Mouse (Mus musculus) heart, embryonic 11.5 days (tissue): ENCODE measurements around the gene Kif11. TPM values are rescaled to one million over a fixed set of nuclear protein-coding genes. Genes with fewer than 3 reads are reported as not detected.
A peak's percentile ranks its signal among the peaks of the same experiment; 100 is the strongest.

Experiments
- ATAC-seq: fragments of 200-750 bp; cut with Nextera tagmentation; replicated peaks from 2 replicates; pipeline ENCODE4 v1.8.0; 2017; ENCODE audit warnings: moderate library complexity; ENCODE audit not compliant: insufficient number of reproducible peaks, low FRiP score, low TSS enrichment
- H3K27ac ChIP-seq: fragments of 300-500 bp; sonication (generic); 2 replicates; pipeline ENCODE4 v1.5.1; 2014; ENCODE audit warnings: mild to moderate bottlenecking, low read depth, low read length
- H3K27me3 ChIP-seq: fragments of 300-500 bp; sonication (generic); 2 replicates; pipeline ENCODE4 v1.6.1; 2014; ENCODE audit warnings: mild to moderate bottlenecking, low read length, mixed read lengths; ENCODE audit not compliant: control insufficient read depth, insufficient read depth
- H3K36me3 ChIP-seq: fragments of 300-500 bp; sonication (generic); 2 replicates; pipeline ENCODE4 v1.6.1; 2014; ENCODE audit warnings: mild to moderate bottlenecking, low read length, moderate library complexity, mixed read lengths; ENCODE audit not compliant: control insufficient read depth, insufficient read depth
- H3K4me1 ChIP-seq: fragments of 300-500 bp; sonication (generic); 2 replicates; pipeline ENCODE4 v1.6.1; 2014; ENCODE audit warnings: low read length; ENCODE audit not compliant: control insufficient read depth, insufficient read depth
- H3K4me2 ChIP-seq: fragments of 300-500 bp; sonication (generic); 2 replicates; pipeline ENCODE4 v1.6.1; 2014; ENCODE audit warnings: mild to moderate bottlenecking, moderate library complexity
- H3K4me3 ChIP-seq: fragments of 300-500 bp; sonication (generic); 2 replicates; pipeline ENCODE4 v1.5.1; 2014; ENCODE audit warnings: low read depth, low read length
- H3K9ac ChIP-seq: fragments of 300-500 bp; sonication (generic); 2 replicates; pipeline ENCODE4 v1.6.1; 2014; ENCODE audit warnings: mild to moderate bottlenecking, low read depth, low read length, moderate library complexity
- H3K9me3 ChIP-seq: fragments of 300-500 bp; sonication (generic); replicated peaks from 2 replicates; pipeline ENCODE4 v1.6.1; 2016; ENCODE audit warnings: low read length; ENCODE audit not compliant: control insufficient read depth
- WGBS: fragments of 180-500 bp; shearing (Covaris S2); extraction: QIAGEN DNeasy Blood & Tissue Kit; methylation state at CpG from one replicate; pipeline ENCODE4 v1.1.7; 2014; ENCODE audit not compliant: insufficient replicate concordance; 5-methylcytosine and 5-hydroxymethylcytosine counted together
- polyA plus RNA-seq: library from polyadenylated mRNA; unstranded; fragments of >200 nt; fragmentation: Nextera tagmentation; extraction: Ambion mirVana; gene quantifications from 2 replicates; pipeline ENCODE4 v1.2.1, GENCODE M21; 2014

Gene Kif11
- polyA plus RNA-seq, 1 experiment from 2014 or later: 54.1 TPM

DNA sequence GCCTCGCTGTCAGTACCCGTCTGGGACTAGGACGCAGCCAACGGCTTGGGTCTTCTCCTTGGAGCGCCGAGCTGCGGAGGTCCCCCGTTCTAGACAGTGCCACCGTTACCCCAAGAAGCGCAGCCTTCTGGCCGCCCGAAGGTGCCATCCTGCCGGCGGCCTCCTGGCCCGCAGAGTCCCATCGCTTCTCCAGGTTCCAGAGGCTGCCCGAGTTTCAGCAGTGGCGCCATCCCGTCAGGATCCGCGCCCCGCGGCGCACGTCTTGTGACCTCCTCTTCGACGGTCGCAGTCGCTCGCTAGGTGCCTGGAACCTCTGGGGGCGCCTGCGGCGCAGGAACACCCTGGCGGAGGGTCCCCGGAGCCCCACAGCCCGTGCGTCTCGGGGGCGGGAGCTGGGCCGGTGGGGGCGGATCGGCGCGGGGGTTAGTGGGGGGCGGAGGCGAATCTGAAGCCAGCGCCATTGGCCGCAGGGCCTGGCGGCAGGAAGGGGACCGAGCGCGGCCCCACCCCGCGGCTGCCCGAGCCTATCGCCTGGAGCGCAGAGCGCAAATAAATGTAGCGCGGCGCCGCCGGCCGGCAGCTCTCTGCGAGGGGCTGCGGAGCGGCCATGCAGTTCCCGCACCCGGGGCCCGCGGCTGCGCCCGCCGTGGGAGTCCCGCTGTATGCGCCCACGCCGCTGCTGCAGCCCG lies 58.2 kb downstream of the Kif11 start, which contains the start of gene Hhex:
Hhex (plus strand) TSS at position 548 of the 689 bp plus-strand sequence.
- WGBS: under 1% methylated on average over 78 of the region's 79 CpGs

DNA sequence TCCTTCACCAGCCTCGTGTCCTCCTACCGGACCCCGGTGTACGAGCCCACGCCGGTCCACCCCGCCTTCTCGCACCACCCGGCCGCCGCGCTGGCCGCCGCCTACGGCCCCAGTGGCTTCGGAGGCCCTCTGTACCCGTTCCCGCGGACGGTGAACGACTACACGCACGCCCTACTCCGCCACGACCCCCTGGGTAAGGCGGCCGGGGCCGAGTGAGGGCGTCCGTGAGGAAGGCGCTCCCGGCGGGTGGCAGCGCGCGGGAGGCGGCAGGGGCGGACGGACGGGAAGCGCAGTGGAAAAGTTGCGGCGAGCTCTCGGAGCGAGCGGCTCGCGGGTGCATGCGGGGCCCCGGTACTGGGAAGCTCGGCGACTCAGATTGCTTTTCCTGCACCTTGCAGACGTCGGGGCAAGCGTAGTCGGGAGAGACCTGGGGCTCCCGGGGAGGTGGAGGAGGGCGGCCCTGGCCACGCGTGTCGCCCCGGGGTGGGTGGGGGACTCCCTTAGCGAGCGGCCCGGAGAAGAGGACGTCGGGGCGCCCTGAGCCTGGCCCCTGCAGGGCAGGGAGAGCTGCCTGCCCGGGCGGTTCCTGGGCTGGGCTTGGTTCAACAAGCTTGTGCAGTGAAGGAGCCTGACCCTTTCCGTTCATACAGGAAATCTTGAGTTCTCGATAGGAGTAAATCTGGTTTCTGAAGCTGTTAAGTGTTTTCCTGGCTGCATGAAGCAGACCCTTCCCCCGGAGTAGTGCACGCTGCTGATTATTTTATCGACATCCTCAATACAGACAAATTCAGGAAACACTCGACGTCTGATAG lies 59.0 kb downstream of the Kif11 start:
- WGBS: under 1% methylated on average over 71 of the region's 77 CpGs

More for the DNA sequence above, 58.2 kb downstream of the Kif11 start, which contains the start of gene Hhex:
- Histone ChIP-seq H3K27me3 (peaks cover 77% of the 10 kb centered on the region), H3K36me3 (no peaks in the 10 kb centered on the region), H3K4me2 (peak within 1 kb of the TSS; percentile 77), H3K4me1 (no peaks in the 10 kb centered on the region; the same call in none of the 2 replicates), H3K9ac (peak within 1 kb of the TSS; percentile 75), H3K9me3 (no peaks in the 10 kb centered on the region), H3K27ac (peak within 1 kb of the TSS; percentile 87), H3K4me3 (peak within 1 kb of the TSS; percentile 60)
- peak; percentile 88 for ATAC-seq

DNA sequence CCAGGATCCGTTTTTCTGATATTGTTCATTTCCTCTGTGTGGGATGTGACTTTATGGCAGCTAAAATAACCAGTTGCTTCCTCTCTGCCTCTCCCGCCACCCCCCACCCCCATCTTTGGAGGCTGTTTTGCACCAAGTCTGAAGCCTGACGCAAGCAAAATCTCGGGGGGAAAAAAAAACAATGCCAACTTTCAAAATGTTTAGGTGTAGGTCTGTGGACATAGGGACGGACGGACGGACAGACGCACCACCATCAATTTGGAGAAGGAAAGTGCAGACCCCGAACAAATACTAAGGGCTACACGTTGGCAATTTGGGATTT lies 59.6 kb downstream of the Kif11 start:
- 4% methylated on average over 10 of the region's 10 CpGs for WGBS
- Histone ChIP-seq H3K4me3 (peak overlapping the region; percentile 60), H3K36me3 (no peaks in the 10 kb centered on the region), H3K9me3 (no peaks in the 10 kb centered on the region), H3K27me3 (peaks cover 70% of the 10 kb centered on the region), H3K27ac (peak overlapping the region; percentile 7; the same call in 1 of the 2 replicates), H3K9ac (0 out of 2 replicates have a peak overlapping the region, but pooled peaks have one; percentile 43), H3K4me2 (peak overlapping the region; percentile 77), H3K4me1 (no peaks in the 10 kb centered on the region; the same call in none of the 2 replicates)
- ATAC-seq: peak; percentile 5; the same call in 1 of the 2 replicates

More for the DNA sequence above, 59.0 kb downstream of the Kif11 start:
- H3K4me1 ChIP-seq: no peaks in the 10 kb centered on the region; the same call in none of the 2 replicates
- peak overlapping the region; percentile 87 for H3K27ac ChIP-seq
- H3K27me3 ChIP-seq: peaks cover 74% of the 10 kb centered on the region
- peak overlapping the region; percentile 60 for H3K4me3 ChIP-seq
- no peaks in the 10 kb centered on the region for H3K9me3 ChIP-seq
- peak overlapping the region; percentile 75 for H3K9ac ChIP-seq
- peak overlapping the region; percentile 77 for H3K4me2 ChIP-seq
- H3K36me3 ChIP-seq: no peaks in the 10 kb centered on the region
- ATAC-seq: peak; percentile 71

DNA sequence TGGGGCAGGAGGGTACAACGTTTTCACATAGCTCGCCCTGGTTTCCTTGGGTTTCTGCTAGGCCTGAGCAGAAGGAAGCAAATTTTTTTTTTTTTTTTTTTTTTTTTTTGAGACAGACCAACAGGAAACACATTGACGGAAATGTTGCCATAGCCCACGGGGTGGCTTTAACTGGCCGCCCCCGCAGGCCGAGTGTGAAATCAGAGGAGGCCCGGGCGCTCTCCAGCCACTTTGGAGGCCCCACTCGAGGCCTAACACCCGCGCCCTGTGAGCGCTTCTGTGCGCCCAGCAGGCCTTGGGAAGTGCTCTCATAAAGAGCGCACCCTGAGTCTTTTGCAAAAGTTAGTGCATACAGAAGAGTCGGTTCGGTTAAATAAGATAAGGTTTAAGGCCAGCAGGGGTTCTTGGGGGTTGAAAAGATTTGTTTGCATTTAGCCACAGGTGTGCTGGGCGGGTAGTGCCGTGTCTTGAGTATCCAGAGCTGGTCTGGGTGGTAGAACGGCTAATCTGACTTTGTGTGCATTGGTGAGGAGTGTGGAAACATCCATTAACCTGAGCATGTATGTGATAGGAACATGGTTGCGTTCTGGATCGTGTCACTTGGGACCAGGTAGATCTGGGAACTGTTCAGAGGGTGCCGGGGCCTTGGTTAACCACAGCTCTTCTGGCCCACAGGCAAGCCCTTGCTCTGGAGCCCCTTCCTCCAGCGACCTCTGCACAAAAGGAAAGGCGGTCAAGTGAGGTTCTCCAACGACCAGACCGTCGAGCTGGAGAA lies 60.5 kb downstream of the Kif11 start:
- Histone ChIP-seq H3K4me3 (peak overlapping the region; percentile 60), H3K9me3 (no peaks in the 10 kb centered on the region), H3K27ac (no peak overlapping the region), H3K9ac (0 out of 2 replicates have a peak overlapping the region, but pooled peaks have one; percentile 16), H3K27me3 (peaks cover 65% of the 10 kb centered on the region), H3K4me1 (no peaks in the 10 kb centered on the region; the same call in none of the 2 replicates), H3K4me2 (peak overlapping the region; percentile 77), H3K36me3 (no peaks in the 10 kb centered on the region)
- no peak for ATAC-seq
- 5% methylated on average over 28 of the region's 28 CpGs for WGBS

DNA sequence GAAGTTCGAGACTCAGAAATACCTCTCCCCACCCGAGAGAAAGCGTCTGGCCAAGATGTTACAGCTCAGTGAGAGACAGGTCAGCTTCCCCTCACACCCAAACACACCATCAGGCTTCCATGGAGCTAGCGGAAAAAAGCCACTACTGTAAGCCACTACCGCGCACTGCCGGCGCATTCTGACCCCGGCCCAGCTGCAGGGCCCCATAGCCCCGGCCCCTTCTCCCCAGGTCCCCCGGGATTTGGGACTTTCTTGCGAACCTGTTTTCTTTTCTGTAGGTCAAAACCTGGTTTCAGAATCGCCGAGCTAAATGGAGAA lies 61.0 kb downstream of the Kif11 start:
- peak overlapping the region; percentile 77 for H3K4me2 ChIP-seq
- peaks cover 61% of the 10 kb centered on the region for H3K27me3 ChIP-seq
- H3K9ac ChIP-seq: no peak overlapping the region
- no peak for ATAC-seq
- no peak overlapping the region for H3K4me3 ChIP-seq
- no peaks in the 10 kb centered on the region for H3K36me3 ChIP-seq
- no peaks in the 10 kb centered on the region for H3K9me3 ChIP-seq
- no peaks in the 10 kb centered on the region; the same call in none of the 2 replicates for H3K4me1 ChIP-seq
- WGBS: 13% methylated on average over 14 of the region's 14 CpGs
- H3K27ac ChIP-seq: no peak overlapping the region

DNA sequence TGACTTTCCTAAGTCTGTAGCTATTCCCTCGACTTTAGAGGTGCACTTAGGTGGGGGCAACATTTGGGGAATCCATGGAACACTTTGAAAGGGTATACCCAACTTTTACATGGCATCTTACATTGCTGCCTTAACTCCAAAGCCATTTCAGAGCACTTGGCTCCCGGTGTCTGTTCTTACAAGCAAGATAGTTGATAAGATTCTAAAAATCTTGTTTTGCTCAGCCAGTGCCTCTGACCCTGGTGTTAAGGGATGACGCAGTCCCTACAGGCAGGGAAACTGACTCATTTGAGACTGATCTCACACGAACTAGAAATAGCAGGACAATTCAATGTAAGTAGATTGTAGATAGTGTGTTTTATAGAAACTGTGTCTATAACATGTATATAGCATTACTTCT lies 64.0 kb downstream of the Kif11 start:
- H3K9me3 ChIP-seq: no peaks in the 10 kb centered on the region
- H3K4me2 ChIP-seq: no peak overlapping the region
- H3K9ac ChIP-seq: no peak overlapping the region
- no peak for ATAC-seq
- H3K4me3 ChIP-seq: no peak overlapping the region
- peaks cover 33% of the 10 kb centered on the region for H3K27me3 ChIP-seq
- no peaks in the 10 kb centered on the region for H3K4me1 ChIP-seq
- H3K27ac ChIP-seq: no peak overlapping the region
- WGBS: 46% methylated on average over 4 of the region's 4 CpGs
- H3K36me3 ChIP-seq: no peaks in the 10 kb centered on the region

DNA sequence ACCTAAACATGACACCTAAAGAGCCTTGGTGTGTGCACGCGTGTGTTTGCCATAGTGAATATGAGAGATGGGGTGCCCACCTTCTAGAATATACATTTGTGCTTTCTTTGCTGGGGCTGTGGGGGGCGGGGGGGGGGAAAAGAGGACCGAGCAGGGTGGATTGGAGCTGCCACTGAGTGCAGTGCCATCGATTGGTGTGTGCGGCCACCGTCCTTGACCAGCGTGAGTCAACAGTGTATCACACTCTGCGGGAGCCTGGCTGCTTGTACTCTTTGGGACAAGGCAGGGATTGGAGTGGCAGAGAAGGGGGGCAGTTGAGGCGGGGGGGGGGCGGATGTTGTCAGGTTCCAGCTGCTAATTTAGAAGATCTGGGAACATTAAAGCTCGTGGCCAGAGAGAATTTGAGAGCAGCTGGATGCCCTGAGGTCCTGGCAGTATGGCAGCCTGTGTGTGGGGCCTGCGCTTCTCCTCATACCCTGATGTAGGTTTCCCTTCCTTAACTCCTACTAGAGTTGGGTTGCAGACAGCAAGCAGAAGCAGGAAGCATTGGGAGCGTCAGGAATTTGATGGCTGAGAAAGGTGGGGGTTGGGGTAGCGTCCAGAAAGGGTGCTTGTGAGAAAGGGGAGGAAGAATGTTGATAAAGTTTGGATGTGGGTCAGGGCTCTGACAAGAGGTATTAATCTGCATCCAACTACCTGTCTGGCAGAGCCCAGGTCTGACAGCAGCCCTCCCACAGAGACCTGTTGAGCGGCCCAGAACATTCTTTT lies 64.7 kb downstream of the Kif11 start:
- Histone ChIP-seq H3K9me3 (no peaks in the 10 kb centered on the region), H3K9ac (no peak overlapping the region), H3K36me3 (no peaks in the 10 kb centered on the region), H3K4me2 (no peak overlapping the region), H3K27ac (no peak overlapping the region), H3K4me1 (no peaks in the 10 kb centered on the region), H3K27me3 (peaks cover 26% of the 10 kb centered on the region), H3K4me3 (no peak overlapping the region)
- 62% methylated on average over 16 of the region's 16 CpGs for WGBS
- ATAC-seq: no peak
